Mouse (Mus musculus) lung, embryonic 15.5 days (tissue): ENCODE results near the gene Strip1. TPM values are rescaled to one million over a fixed set of nuclear protein-coding genes. Genes with fewer than 3 reads are reported as not detected.

ENCODE experiments used
- ATAC-seq: fragments of 200-750 bp; cut with Nextera tagmentation; 2 replicates; pipeline ENCODE4 v1.8.0; 2017; ENCODE audit warnings: moderate number of reproducible peaks, borderline replicate concordance; ENCODE audit not compliant: low FRiP score, low TSS enrichment; ENCODE audit errors: extremely low read depth
- H3K27ac ChIP-seq: fragments of 300-500 bp; sonication (generic); 2 replicates; pipeline ENCODE4 v1.5.1; 2015; ENCODE audit warnings: moderate library complexity, mild to moderate bottlenecking, inconsistent platforms
- H3K27me3 ChIP-seq: fragments of 300-500 bp; sonication (generic); 2 replicates; pipeline ENCODE4 v1.6.1; 2015; ENCODE audit warnings: inconsistent platforms
- H3K36me3 ChIP-seq: fragments of 300-500 bp; sonication (generic); 2 replicates; pipeline ENCODE4 v1.6.1; 2015; ENCODE audit warnings: inconsistent platforms
- H3K4me1 ChIP-seq: fragments of 300-500 bp; sonication (generic); 2 replicates; pipeline ENCODE4 v1.6.1; 2015; ENCODE audit warnings: inconsistent platforms
- H3K4me2 ChIP-seq: fragments of 300-500 bp; sonication (generic); 2 replicates; pipeline ENCODE4 v1.6.1; 2015; ENCODE audit warnings: inconsistent platforms, mild to moderate bottlenecking, moderate library complexity
- H3K4me3 ChIP-seq: fragments of 300-500 bp; sonication (generic); 2 replicates; pipeline ENCODE4 v1.5.1; 2015; ENCODE audit warnings: mild to moderate bottlenecking, inconsistent platforms
- H3K9ac ChIP-seq: fragments of 300-500 bp; sonication (generic); 2 replicates; pipeline ENCODE4 v1.6.1; 2015; ENCODE audit warnings: inconsistent platforms
- H3K9me3 ChIP-seq: fragments of 300-500 bp; sonication (generic); 2 replicates; pipeline ENCODE4 v1.6.1; 2016; ENCODE audit warnings: inconsistent platforms
- WGBS: fragments of 180-500 bp; shearing (Covaris S2); methylation state at CpG from one replicate; pipeline ENCODE4 v1.1.7; 2015; 5-methylcytosine and 5-hydroxymethylcytosine counted together
- polyA plus RNA-seq: library from polyadenylated mRNA; unstranded; fragments of >200 nt; fragmentation: Nextera tagmentation; extraction: Ambion mirVana; gene quantifications from 2 replicates; pipeline ENCODE4 v1.2.1, GENCODE M21; 2015

Gene Strip1
- polyA plus RNA-seq, 1 experiment from 2014 or later, result 46.7 TPM

DNA sequence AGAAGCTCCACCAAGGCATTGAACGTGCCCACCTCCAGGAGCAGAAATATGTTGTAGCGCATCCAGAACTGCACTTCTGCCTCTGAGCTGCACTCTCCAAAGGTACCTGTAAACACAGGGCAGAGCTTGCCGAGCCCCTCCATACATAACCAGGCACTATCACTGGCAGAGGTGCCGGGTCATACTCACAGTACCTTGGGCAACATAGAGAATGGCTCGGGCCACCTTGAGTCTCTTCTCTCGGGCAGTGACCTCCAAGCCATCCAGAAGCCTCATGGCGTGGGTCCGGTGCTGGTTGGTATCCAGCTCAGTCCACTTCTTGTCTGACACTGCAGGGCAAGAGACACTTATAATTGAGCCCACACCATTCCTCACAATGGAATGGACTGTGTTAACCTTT lies 4.7 kb downstream of the Strip1 start:
- Histone ChIP-seq H3K4me1 (peaks cover 11% of the 10 kb centered on the region), H3K9ac (no peak overlapping the region), H3K27ac (no peak overlapping the region), H3K4me3 (no peak overlapping the region), H3K9me3 (no peaks in the 10 kb centered on the region), H3K27me3 (no peaks in the 10 kb centered on the region), H3K36me3 (peaks cover 63% of the 10 kb centered on the region), H3K4me2 (no peak overlapping the region)
- ATAC-seq, result no peak
- 93% methylated on average over 8 of the region's 8 CpGs for WGBS

DNA sequence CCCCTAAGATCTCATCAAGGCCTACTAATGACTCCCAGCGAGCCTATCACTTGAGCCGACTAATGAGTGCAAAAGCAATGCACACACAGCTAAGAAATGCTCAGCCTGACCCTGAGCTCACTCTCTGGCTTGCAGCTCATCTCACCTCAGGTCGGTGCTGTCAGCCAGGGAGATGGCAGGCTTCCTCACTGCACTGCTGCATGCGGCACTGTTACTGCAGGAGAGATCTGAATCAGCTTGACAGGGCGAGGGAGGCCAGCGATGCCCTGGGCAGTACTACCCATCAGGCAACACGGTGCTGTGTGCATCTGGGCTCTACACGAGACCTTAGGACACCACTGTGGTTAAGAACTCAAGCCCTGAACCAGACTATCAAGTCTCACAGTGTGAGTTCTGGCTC lies 6.0 kb downstream of the Strip1 start:
- H3K27me3 ChIP-seq, result no peaks in the 10 kb centered on the region

DNA sequence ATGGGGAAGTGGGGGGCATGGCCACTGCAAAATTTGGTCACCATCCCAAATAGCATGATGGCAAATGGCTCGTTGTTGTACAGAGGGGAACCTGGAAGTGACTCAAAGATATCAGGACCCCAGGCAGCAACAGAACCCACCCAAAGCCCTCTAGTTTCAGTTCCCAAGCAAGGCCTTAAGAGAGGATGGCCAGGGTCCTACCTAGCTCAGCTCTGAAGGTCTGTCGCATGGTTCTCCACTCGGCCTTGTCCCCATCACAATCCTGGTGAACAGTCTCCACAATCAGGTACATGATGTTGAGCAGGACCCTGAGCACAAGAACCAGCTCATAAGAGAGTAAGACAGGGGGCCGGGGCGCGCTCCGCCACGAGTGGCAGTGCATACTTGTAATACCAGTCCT lies 7.1 kb downstream of the Strip1 start:
- H3K9me3 ChIP-seq, result no peaks in the 10 kb centered on the region
- no peak overlapping the region for H3K27ac ChIP-seq
- no peak overlapping the region for H3K4me2 ChIP-seq
- no peaks in the 10 kb centered on the region for H3K27me3 ChIP-seq
- ATAC-seq, result no peak
- H3K4me1 ChIP-seq, result no peaks in the 10 kb centered on the region
- H3K36me3 ChIP-seq, result peaks cover 80% of the 10 kb centered on the region
- 96% methylated on average over 8 of the region's 8 CpGs for WGBS
- no peak overlapping the region for H3K4me3 ChIP-seq
- no peak overlapping the region for H3K9ac ChIP-seq

More for the DNA sequence above, 6.0 kb downstream of the Strip1 start:
- whole genome bisulfite sequencing, result 91% methylated on average over 8 of the region's 8 CpGs
- Histone ChIP-seq H3K4me1 (peaks cover 9% of the 10 kb centered on the region), H3K27ac (no peak overlapping the region), H3K4me2 (no peak overlapping the region), H3K36me3 (peaks cover 75% of the 10 kb centered on the region), H3K9me3 (no peaks in the 10 kb centered on the region), H3K4me3 (no peak overlapping the region), H3K9ac (no peak overlapping the region)
- ATAC-seq, result no peak

DNA sequence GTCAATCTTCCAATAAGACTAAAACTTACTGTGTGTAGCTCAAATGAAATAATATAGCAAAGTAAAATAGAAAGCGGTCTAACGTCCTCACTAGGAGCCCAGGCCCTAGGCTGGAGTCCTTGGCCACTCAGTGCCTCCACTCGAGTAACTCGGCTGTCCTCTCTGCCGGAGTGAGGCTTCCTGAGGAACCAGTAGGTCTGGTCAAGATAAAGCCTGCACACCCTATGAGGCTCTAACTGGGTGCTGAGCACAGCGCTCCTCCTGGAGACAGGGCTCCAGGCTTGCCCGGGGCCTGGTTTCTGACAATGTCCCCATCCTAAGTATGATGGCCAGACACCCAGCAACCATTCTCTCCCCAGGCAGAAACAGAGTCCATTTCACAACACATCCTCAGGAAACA lies 9.0 kb downstream of the Strip1 start:
- Histone ChIP-seq H3K9me3 (no peaks in the 10 kb centered on the region), H3K9ac (no peak overlapping the region), H3K4me2 (no peak overlapping the region), H3K27me3 (no peaks in the 10 kb centered on the region), H3K4me3 (no peak overlapping the region), H3K27ac (no peak overlapping the region), H3K36me3 (peaks cover 91% of the 10 kb centered on the region), H3K4me1 (no peaks in the 10 kb centered on the region)
- 89% methylated on average over 7 of the region's 7 CpGs for WGBS
- no peak for ATAC-seq

DNA sequence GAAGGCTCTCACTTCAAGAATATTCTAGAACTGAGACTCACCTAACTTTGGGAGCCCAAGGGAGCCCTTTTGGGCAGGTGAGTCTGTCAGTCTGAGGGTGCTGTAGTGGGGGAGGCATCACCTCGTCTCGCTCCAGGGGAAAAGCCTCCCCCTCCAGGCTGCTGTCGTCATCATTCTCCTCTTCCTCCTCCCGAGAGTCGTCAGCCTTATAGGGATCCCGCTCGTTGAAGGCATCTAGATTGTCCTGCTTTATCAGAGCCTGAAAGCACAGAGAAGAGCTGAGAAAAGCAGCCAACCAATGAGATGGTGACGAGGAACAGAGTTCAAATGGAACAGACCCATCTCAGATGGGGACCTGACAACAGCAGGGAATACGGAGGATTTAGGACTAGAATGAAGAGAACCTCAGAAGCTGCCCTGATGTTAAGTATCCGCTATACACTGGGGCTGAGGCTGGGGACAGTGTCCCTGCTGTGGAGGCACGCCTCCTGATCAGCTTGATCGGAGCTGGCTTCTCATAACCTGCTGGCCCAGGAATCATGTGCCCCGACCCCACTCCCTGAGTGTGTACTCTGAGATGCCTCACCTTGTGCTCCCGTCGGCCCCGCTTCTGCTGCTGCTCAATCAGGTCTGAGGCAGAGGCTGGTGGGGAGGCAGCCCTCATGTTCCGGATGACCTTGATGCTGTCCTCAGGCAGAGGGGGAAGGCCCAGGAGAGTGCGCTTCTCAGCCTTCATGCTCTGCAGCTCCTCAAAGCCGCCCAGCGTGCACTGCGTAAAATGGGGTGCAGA lies 10.0 kb downstream of the Strip1 start:
- Histone ChIP-seq H3K36me3 (peaks cover 91% of the 10 kb centered on the region), H3K9me3 (no peaks in the 10 kb centered on the region), H3K27ac (no peak overlapping the region), H3K9ac (no peak overlapping the region), H3K4me2 (no peak overlapping the region), H3K4me3 (no peak overlapping the region), H3K27me3 (no peaks in the 10 kb centered on the region), H3K4me1 (no peaks in the 10 kb centered on the region)
- no peak for ATAC-seq
- 88% methylated on average over 21 of the region's 21 CpGs for WGBS

DNA sequence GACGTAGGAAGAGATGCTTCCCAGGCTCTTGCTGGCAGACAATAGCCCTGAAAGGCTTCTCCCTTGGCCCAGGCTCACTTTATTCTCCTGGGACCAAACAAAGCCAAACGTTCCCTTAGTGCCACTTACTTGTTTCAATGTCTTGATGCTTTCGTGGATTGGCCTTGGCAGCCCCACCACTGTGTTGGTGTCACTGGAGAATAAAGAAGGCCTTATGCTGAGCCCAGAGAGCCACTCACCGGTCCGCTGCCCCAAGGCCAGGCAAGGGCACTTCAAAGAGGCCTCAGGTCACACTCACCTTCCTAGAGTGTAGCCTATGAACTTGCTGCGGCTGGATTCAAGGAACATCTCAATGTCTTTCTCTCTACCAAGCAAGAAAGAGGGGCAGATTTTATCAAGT lies 11.6 kb downstream of the Strip1 start:
- Histone ChIP-seq H3K4me1 (no peaks in the 10 kb centered on the region), H3K9ac (no peak overlapping the region), H3K4me3 (no peak overlapping the region), H3K4me2 (no peak overlapping the region), H3K9me3 (no peaks in the 10 kb centered on the region), H3K27ac (no peak overlapping the region), H3K27me3 (no peaks in the 10 kb centered on the region), H3K36me3 (peaks cover 91% of the 10 kb centered on the region)
- ATAC-seq, result no peak
- 80% methylated on average over 6 of the region's 6 CpGs for WGBS

DNA sequence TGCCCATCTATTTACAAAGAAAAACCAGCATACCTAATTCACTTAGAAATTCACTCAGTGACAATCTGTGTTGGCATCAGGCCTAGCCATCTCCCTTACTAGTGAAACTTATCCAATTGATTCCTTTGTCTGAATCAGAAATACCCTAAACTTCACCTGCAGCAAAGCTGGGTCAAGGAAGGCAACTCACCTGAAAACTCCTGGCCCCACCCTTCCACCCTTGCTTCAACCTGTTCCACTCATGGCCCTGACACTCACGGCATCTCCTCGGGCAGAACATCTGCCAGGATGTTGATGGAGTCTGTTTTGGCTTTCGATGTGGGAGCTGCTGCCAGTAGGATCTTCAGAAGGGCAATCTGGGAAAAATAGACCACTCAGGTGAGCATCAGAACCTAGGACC lies 13.7 kb downstream of the Strip1 start:
- Histone ChIP-seq H3K27me3 (no peaks in the 10 kb centered on the region), H3K9me3 (no peaks in the 10 kb centered on the region), H3K27ac (no peak overlapping the region), H3K36me3 (peaks cover 93% of the 10 kb centered on the region), H3K4me3 (no peak overlapping the region), H3K4me2 (no peak overlapping the region), H3K9ac (no peak overlapping the region), H3K4me1 (no peaks in the 10 kb centered on the region)
- 93% methylated on average over 3 of the region's 3 CpGs for WGBS
- ATAC-seq, result no peak

DNA sequence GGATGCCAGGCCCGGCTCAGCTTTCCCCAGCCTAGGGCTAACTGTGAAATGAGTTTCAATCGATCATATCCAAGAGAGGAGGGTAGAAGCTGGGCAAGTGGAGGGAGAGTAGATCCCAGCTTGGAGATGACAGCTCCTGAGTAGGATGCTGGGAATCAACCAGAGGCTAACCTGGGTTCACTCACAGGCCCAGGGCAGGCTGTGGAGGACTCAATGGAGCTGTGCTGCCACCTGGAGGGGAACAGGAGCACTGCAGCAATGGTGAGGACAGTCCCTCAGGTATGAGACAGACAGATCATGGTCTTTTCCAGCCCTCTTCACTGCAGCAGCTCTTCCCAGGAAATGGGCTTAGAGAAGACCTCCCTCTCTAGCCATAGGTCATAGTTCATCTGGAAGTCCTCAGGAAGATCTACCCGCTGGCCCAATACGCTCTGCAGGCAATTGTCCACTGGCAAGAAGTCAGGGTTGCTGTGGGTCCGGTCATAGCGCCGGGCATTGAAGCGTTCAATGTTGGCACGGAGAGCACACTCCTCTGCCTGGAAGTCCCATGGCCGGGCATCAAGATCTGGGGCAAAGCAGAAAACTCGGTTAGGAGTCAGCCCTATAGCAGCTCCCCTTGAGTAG lies 18.5 kb downstream of the Strip1 start:
- H3K4me2 ChIP-seq, result no peak overlapping the region
- ATAC-seq, result no peak
- H3K27me3 ChIP-seq, result no peaks in the 10 kb centered on the region
- WGBS, result 86% methylated on average over 11 of the region's 11 CpGs
- H3K27ac ChIP-seq, result no peak overlapping the region
- H3K4me3 ChIP-seq, result no peak overlapping the region
- no peaks in the 10 kb centered on the region for H3K4me1 ChIP-seq
- H3K9me3 ChIP-seq, result no peaks in the 10 kb centered on the region
- H3K36me3 ChIP-seq, result peaks cover 65% of the 10 kb centered on the region
- no peak overlapping the region for H3K9ac ChIP-seq

DNA sequence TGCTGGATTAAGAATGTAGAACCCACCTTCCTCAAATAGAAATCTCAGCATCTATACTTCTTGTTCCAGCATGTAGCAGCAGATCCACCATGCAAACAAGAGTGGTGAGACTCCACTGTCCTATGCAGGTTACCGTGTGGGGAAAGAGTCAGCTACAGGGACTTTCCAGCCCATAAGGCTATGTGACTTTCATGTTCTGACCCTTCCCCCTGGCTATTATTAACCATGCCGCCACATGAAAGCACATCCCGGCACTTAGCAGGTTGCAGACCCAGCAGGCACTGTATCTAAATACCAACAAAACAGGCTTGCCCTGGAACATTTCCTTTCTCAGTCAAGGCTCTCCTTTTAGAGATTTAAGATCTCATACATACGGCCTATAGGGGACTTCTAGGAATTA lies 20.1 kb downstream of the Strip1 start:
- Histone ChIP-seq H3K4me1 (no peaks in the 10 kb centered on the region), H3K9ac (no peak overlapping the region), H3K36me3 (peaks cover 49% of the 10 kb centered on the region), H3K9me3 (no peaks in the 10 kb centered on the region), H3K4me3 (no peak overlapping the region), H3K27me3 (no peaks in the 10 kb centered on the region), H3K27ac (no peak overlapping the region), H3K4me2 (no peak overlapping the region)
- 74% methylated on average over 4 of the region's 4 CpGs for WGBS
- no peak for ATAC-seq

DNA sequence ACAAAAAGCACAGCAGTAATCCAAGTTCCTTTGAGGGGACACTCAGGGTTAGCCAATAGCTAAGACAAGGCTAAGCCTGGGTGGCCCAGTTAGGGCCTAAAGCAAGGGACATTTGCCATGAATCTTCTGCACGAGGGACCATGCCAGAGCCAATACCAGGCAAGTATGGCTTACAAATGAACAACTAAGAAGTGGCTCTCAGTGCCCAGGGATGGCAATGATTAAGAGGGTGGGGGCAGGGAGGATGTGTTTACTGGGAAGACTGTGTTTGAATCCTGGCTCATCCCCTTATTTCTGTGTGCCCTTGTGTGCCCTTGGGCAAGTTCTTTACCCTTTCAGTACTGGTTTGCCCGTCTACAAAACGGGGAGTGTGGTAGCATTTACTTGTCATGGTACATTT lies 22.1 kb downstream of the Strip1 start:
- no peak overlapping the region for H3K4me3 ChIP-seq
- H3K4me2 ChIP-seq, result no peak overlapping the region
- peaks cover 28% of the 10 kb centered on the region for H3K36me3 ChIP-seq
- peaks cover 6% of the 10 kb centered on the region for H3K27me3 ChIP-seq
- ATAC-seq, result no peak
- no peaks in the 10 kb centered on the region for H3K9me3 ChIP-seq
- no peak overlapping the region for H3K9ac ChIP-seq
- H3K27ac ChIP-seq, result no peak overlapping the region
- 60% methylated on average over 3 of the region's 3 CpGs for WGBS
- no peaks in the 10 kb centered on the region for H3K4me1 ChIP-seq

DNA sequence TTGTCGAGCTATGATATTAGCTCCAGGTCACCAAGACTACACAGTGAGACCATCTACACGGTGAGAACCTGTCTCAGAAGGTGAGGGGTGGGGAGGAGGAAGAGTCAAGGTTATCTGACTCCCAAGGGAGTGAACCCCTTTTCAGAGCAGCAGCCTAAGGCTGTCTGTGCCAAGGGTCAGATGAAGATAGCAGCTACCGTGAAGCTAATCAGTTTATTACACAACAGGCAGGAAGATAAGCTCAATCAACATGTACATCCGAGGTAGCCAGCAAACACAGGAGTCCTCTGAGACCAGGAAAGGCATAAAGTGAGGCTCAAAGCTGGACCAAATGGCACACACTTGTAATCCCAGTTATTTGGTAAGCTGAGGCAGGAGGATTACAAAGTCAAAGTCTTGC lies 22.7 kb downstream of the Strip1 start:
- WGBS, result 42% methylated on average over 4 of the region's 4 CpGs
- H3K27ac ChIP-seq, result no peak overlapping the region
- no peak for ATAC-seq

DNA sequence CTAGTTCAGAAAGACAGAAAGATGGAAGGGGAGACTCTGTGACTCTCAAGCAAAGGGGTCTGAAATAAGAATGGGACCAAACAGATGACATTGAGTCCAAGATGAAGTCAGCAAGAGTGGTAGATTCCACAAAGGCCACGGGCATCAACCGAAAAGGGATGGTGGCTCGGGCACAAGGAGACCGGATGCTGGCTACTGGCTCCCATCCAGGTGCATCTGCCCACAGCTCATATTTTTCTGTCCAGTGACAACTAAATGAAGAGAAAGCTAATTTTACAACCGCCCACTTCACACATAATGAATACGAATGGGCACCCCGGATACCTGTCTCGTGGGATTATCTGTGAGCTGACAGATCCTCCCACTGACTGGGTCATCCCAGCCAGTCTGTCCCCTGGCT lies 24.3 kb downstream of the Strip1 start:
- ATAC-seq, result no peak
- H3K4me2 ChIP-seq, result no peak overlapping the region
- H3K36me3 ChIP-seq, result peaks cover 7% of the 10 kb centered on the region
- H3K27ac ChIP-seq, result no peak overlapping the region
- H3K4me3 ChIP-seq, result no peak overlapping the region
- peaks cover 22% of the 10 kb centered on the region for H3K27me3 ChIP-seq
- H3K4me1 ChIP-seq, result no peaks in the 10 kb centered on the region
- no peaks in the 10 kb centered on the region for H3K9me3 ChIP-seq
- no peak overlapping the region for H3K9ac ChIP-seq
- 69% methylated on average over 8 of the region's 8 CpGs for WGBS

More for the DNA sequence above, 22.7 kb downstream of the Strip1 start:
- H3K9me3 ChIP-seq, result no peaks in the 10 kb centered on the region
- H3K36me3 ChIP-seq, result peaks cover 23% of the 10 kb centered on the region
- peaks cover 12% of the 10 kb centered on the region for H3K27me3 ChIP-seq
- H3K4me3 ChIP-seq, result no peak overlapping the region
- no peak overlapping the region for H3K9ac ChIP-seq
- H3K4me2 ChIP-seq, result no peak overlapping the region
- no peaks in the 10 kb centered on the region for H3K4me1 ChIP-seq
